Mouse (Mus musculus): ENCODE measurements at regions not wholly inside any gene's neighbourhood (a gene's known extent, or its start where the extent isn't known, plus 50 kb on each side); places are given as distances from the start of the nearest gene placed in this dataset.

DNA sequence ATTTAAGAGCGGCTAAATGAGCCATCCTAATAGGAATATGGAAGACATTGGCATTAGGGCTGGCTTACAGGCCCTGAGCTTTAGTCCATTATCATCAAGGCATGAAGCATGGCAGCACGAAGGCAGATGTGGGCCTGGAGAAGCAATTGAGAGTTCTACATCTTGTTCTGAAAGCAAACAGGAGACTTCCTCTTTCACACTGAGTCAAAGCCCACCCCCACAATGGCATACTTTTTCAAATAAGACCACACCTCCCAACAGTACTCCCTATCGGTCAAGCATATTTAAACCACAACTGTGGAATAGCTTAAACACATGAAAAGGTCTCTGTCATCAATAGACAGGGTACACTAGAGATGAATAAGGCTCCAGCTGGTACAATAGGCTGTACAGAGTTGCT lies 381.5 kb upstream of the Rag2 start:
- H3K36me3 ChIP-seq (ENCODE audit: insufficient read depth, low read length), result no peaks in the 10 kb centered on the region
- H3K4me3 ChIP-seq (replicated peaks; ENCODE audit: low read length), result no peak overlapping the region
- H3K9me3 ChIP-seq (ENCODE audit: low read length), result no peaks in the 10 kb centered on the region
- H3K27me3 ChIP-seq (ENCODE audit: insufficient read depth, low read length), result no peaks in the 10 kb centered on the region
- H3K4me1 ChIP-seq (replicated peaks; ENCODE audit: low read depth, low read length), result no peaks in the 10 kb centered on the region
- TF ChIP-seq CTCF (conservative IDR thresholded peaks at IDR 0.05; ENCODE audit: low read length), result no peak
- TF ChIP-seq NANOG (IDR thresholded peaks at IDR 0.05; ENCODE audit: borderline replicate concordance, low read length), result no peak
- no peak for TF ChIP-seq POU5F1 (IDR thresholded peaks at IDR 0.05; ENCODE audit: borderline replicate concordance, low read length)

- Histone ChIP-seq H3K4me3 (replicated peaks; ENCODE audit: low read length) (no peak overlapping the region), H3K27me3 (ENCODE audit: insufficient read depth, low read length) (no peaks in the 10 kb centered on the region), H3K4me1 (replicated peaks; ENCODE audit: low read depth, low read length) (no peaks in the 10 kb centered on the region), H3K9me3 (ENCODE audit: low read length) (no peaks in the 10 kb centered on the region), H3K36me3 (ENCODE audit: insufficient read depth, low read length) (no peaks in the 10 kb centered on the region)
- TF ChIP-seq NANOG (IDR thresholded peaks at IDR 0.05; ENCODE audit: borderline replicate concordance, low read length), result no peak
- no peak for TF ChIP-seq POU5F1 (IDR thresholded peaks at IDR 0.05; ENCODE audit: borderline replicate concordance, low read length)
- no peak for TF ChIP-seq CTCF (conservative IDR thresholded peaks at IDR 0.05; ENCODE audit: low read length)
Observed at GRCm38 (mm10) chr2:101247133-101247532, 377.4 kb upstream of the Rag2 start.

DNA sequence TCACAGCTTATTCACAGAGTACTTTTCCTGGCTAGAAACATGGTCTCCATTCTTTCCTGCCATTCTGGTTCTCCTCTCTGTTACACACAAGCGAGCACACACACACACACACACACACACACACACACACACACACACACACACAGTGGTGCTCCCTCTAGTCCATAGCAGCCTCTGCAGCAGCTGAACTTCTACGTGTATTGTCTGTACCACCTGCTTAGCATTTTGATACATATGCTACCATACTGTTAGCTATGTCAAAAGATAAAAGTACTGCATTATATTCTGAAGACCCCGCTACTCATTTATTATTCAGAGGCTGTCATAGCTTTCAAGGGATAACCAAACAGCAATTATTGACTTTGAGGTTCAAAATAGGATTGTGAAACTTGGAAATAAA lies 372.3 kb upstream of the Rag2 start:
- TF ChIP-seq NANOG (IDR thresholded peaks at IDR 0.05; ENCODE audit: borderline replicate concordance, low read length), result no peak
- TF ChIP-seq CTCF (conservative IDR thresholded peaks at IDR 0.05; ENCODE audit: low read length), result no peak
- TF ChIP-seq POU5F1 (IDR thresholded peaks at IDR 0.05; ENCODE audit: borderline replicate concordance, low read length), result no peak
- no peaks in the 10 kb centered on the region for H3K9me3 ChIP-seq (ENCODE audit: low read length)
- no peaks in the 10 kb centered on the region for H3K36me3 ChIP-seq (ENCODE audit: insufficient read depth, low read length)

DNA sequence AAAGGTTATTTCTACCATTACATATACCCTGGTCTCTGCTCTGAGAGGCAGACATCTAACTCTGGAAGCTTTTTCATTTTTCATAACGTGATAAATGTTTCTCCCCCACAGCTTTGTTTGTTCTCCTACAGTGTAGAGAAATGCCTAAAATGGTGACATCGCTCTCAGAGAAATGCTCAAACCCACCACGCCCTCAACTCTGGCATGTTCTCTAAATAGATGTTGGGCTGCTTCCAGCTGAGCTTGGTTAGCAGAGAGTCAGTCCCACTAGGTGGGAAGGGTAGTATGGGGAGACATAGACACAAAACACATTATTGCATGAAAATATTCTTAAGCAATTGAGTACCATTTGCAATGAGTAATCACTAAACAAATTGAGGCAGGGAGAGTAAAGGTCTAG lies 368.1 kb upstream of the Rag2 start:
- no peaks in the 10 kb centered on the region for H3K4me1 ChIP-seq (replicated peaks; ENCODE audit: low read depth, low read length)
- no peak overlapping the region for H3K4me3 ChIP-seq (replicated peaks; ENCODE audit: low read length)
- TF ChIP-seq NANOG (IDR thresholded peaks at IDR 0.05; ENCODE audit: borderline replicate concordance, low read length) (no peak), POU5F1 (IDR thresholded peaks at IDR 0.05; ENCODE audit: borderline replicate concordance, low read length) (no peak), CTCF (conservative IDR thresholded peaks at IDR 0.05; ENCODE audit: low read length) (no peak)
- no peaks in the 10 kb centered on the region for H3K27me3 ChIP-seq (ENCODE audit: insufficient read depth, low read length)
- H3K9me3 ChIP-seq (ENCODE audit: low read length), result no peaks in the 10 kb centered on the region
- no peaks in the 10 kb centered on the region for H3K36me3 ChIP-seq (ENCODE audit: insufficient read depth, low read length)

More for the DNA sequence above, 372.3 kb upstream of the Rag2 start:
- H3K27me3 ChIP-seq (ENCODE audit: insufficient read depth, low read length), result no peaks in the 10 kb centered on the region
- no peaks in the 10 kb centered on the region for H3K4me1 ChIP-seq (replicated peaks; ENCODE audit: low read depth, low read length)
- no peak overlapping the region for H3K4me3 ChIP-seq (replicated peaks; ENCODE audit: low read length)

GRCm38 (mm10) chr2:101263934-101264333 lies 360.6 kb upstream of the Rag2 start:
- H3K36me3 ChIP-seq (ENCODE audit: insufficient read depth, low read length), result no peaks in the 10 kb centered on the region
- no peak overlapping the region for H3K4me3 ChIP-seq (replicated peaks; ENCODE audit: low read length)
- TF ChIP-seq CTCF (conservative IDR thresholded peaks at IDR 0.05; ENCODE audit: low read length) (no peak), NANOG (IDR thresholded peaks at IDR 0.05; ENCODE audit: borderline replicate concordance, low read length) (no peak), POU5F1 (IDR thresholded peaks at IDR 0.05; ENCODE audit: borderline replicate concordance, low read length) (no peak)
- H3K27me3 ChIP-seq (ENCODE audit: insufficient read depth, low read length), result no peaks in the 10 kb centered on the region
- no peaks in the 10 kb centered on the region for H3K4me1 ChIP-seq (replicated peaks; ENCODE audit: low read depth, low read length)
- H3K9me3 ChIP-seq (ENCODE audit: low read length), result no peaks in the 10 kb centered on the region

DNA sequence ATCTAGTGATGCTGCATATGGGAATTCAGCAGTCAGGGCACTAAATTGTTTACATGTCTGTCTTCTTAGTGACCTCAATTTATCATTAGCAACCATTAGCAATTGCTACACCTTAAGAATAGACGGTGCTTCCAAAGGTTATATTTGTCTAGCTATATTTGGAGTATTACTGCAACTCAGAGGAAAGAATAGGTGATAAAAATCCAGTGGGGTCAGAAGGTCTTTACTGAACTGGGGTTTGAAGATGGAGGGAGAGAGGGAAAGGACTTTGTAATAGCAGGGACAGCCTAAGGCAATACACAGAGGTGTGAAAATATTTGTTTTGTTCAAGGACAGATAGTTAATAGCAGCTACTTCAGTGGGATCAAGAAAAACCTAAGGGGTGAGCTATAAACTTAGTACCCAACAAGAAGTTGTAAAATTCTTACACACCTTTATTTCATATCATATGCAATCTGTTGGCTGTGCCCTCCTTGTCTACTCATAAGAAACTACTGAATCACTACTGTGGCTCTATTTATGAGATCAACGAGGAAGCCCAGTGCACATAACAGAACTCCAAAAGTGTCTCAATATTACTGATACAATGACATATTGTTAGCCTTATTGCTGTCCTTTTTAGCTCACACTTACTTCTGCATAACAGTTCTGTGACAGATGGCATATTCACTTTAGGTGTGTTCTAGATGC lies 357.7 kb upstream of the Rag2 start:
- Histone ChIP-seq H3K36me3 (ENCODE audit: insufficient read depth, low read length) (no peaks in the 10 kb centered on the region), H3K4me3 (replicated peaks; ENCODE audit: low read length) (no peak overlapping the region), H3K9me3 (ENCODE audit: low read length) (no peaks in the 10 kb centered on the region), H3K27me3 (ENCODE audit: insufficient read depth, low read length) (no peaks in the 10 kb centered on the region), H3K4me1 (replicated peaks; ENCODE audit: low read depth, low read length) (no peaks in the 10 kb centered on the region)
- TF ChIP-seq POU5F1 (IDR thresholded peaks at IDR 0.05; ENCODE audit: borderline replicate concordance, low read length), result no peak
- no peak for TF ChIP-seq CTCF (conservative IDR thresholded peaks at IDR 0.05; ENCODE audit: low read length)
- TF ChIP-seq NANOG (IDR thresholded peaks at IDR 0.05; ENCODE audit: borderline replicate concordance, low read length), result no peak

DNA sequence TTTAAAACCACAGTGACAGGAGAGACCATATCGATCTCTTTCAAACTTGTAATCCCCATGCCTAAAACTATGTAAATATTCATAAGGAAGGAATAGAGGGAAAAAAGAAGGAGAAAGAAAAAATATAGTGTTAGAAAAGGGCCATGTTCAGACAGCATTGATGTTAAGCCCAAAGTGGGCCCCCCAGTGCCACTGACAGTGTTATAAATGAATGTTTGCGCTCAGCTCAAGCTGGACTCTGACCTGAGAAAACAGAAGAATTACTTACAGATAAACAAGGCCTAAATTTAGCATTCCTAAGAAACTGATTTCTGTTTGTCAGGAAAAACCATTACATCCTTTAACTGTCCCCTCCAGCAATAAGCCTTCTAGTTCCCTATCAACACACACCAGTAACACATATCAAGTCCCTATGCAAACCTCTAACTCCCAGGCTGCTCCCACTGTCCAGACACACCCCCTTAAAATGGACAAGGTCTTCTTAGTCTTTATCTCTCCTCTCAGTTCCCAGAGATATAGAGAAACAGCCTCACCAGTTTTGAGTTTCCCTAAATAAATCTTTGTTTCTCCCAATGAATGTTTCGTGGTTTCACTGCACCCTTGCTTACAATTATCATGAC lies 350.4 kb upstream of the Rag2 start:
- Histone ChIP-seq H3K4me3 (replicated peaks; ENCODE audit: low read length) (no peak overlapping the region), H3K9me3 (ENCODE audit: low read length) (no peaks in the 10 kb centered on the region), H3K4me1 (replicated peaks; ENCODE audit: low read depth, low read length) (peaks cover 3% of the 10 kb centered on the region; the same call in 1 of the 2 replicates), H3K36me3 (ENCODE audit: insufficient read depth, low read length) (no peaks in the 10 kb centered on the region), H3K27me3 (ENCODE audit: insufficient read depth, low read length) (no peaks in the 10 kb centered on the region)
- no peak for TF ChIP-seq NANOG (IDR thresholded peaks at IDR 0.05; ENCODE audit: borderline replicate concordance, low read length)
- no peak for TF ChIP-seq POU5F1 (IDR thresholded peaks at IDR 0.05; ENCODE audit: borderline replicate concordance, low read length)
- no peak for TF ChIP-seq CTCF (conservative IDR thresholded peaks at IDR 0.05; ENCODE audit: low read length)

DNA sequence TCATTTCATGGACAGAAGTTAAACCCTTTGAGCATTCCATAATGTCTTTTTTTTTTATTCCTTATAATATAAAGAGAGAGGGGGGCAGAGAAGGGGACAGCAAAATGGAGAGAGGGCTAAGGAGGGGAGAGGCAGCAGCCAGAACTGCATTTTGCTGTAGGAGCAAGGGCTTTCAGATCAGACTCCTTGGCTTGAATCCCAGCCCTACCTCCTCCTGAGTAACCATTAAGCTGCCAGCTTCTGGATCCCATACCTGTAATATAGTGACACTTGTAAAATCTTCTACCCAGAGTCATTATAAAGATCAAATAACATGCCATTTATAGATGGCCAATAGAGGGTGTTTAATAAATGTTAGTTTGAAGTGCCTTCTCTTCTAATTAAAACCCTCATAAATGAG lies 339.6 kb upstream of the Rag2 start:
- Histone ChIP-seq H3K36me3 (ENCODE audit: insufficient read depth, low read length) (no peaks in the 10 kb centered on the region), H3K9me3 (ENCODE audit: low read length) (no peaks in the 10 kb centered on the region), H3K4me1 (replicated peaks; ENCODE audit: low read depth, low read length) (no peaks in the 10 kb centered on the region), H3K27me3 (ENCODE audit: insufficient read depth, low read length) (no peaks in the 10 kb centered on the region), H3K4me3 (replicated peaks; ENCODE audit: low read length) (no peak overlapping the region)
- TF ChIP-seq CTCF (conservative IDR thresholded peaks at IDR 0.05; ENCODE audit: low read length), result no peak
- no peak for TF ChIP-seq POU5F1 (IDR thresholded peaks at IDR 0.05; ENCODE audit: borderline replicate concordance, low read length)
- TF ChIP-seq NANOG (IDR thresholded peaks at IDR 0.05; ENCODE audit: borderline replicate concordance, low read length), result no peak

Measured in E14TG2a.4 (cell line).